25 mouse cellular contexts compared by ENCODE assay signal in the genomic region with DNA sequence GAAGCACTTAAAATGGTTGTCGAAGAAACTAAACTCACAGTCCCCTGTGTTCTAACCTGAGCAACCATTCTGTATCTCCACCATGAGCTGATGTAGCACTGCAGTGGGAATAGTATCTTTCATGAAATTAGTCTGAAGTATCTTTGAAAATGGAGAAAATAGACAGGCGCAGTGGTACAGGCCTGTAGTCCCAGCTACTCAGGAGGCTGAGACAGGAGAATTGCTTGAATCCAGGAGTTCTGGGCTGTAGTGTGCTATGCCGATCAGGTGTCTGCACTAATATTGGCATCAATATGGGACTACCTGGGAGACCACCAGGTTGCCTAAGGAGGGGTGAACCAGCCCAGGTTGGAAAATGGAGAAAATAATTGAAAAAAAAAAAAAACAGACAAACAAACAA.
"Had no signal": no experiment of that assay in that cellular context is flagged by ENCODE, and none has a peak within 500 bp of the region (broad histone marks: within the 10 kb centered on the region; RNA-seq: fewer than 3 reads in every experiment).

No protein-coding gene starts in this region.

- H3K9me3 ChIP-seq: heart, embryonic 10.5 days; heart, embryonic 12.5 days; intestine, embryonic 15.5 days; limb, embryonic 10.5 days; limb, embryonic 12.5 days; liver, embryonic 13.5 days; liver, embryonic 15.5 days had no signal

- H3K27ac ChIP-seq: heart, embryonic 10.5 days; hindbrain, embryonic 14.5 days; intestine, embryonic 15.5 days; layer of hippocampus, adult 2 months; left cerebral cortex, adult 2 months; limb, embryonic 10.5 days; limb, embryonic 12.5 days; liver, embryonic 13.5 days; liver, embryonic 15.5 days had no signal

- H3K4me2 ChIP-seq: heart, embryonic 12.5 days; hindbrain, embryonic 14.5 days; intestine, embryonic 15.5 days; limb, embryonic 12.5 days; liver, embryonic 11.5 days; liver, embryonic 13.5 days; liver, embryonic 15.5 days had no signal

- H3K9ac ChIP-seq: heart, embryonic 12.5 days; hindbrain, embryonic 14.5 days; intestine, embryonic 15.5 days; limb, embryonic 12.5 days; liver, embryonic 13.5 days; liver, embryonic 15.5 days had no signal

- DNase-seq: gastrocnemius, postnatal 14 days; gastrocnemius, postnatal 36 days; heart, adult 18-20 months; heart, postnatal 10 days; heart, postnatal 4 days; kidney, adult 18-20 months; kidney, adult 8-10 months; kidney, postnatal 10 days; kidney, postnatal 25 days; kidney, postnatal 4 days; liver; liver, embryonic 13.5 days had no signal

- ATAC-seq: hindbrain, embryonic 16.5 days; inflammation-experienced regulatory T-cells, adult 6 months; intestine, embryonic 15.5 days; intestine, postnatal 0 days had no signal

- H3K27me3 ChIP-seq: heart, embryonic 12.5 days; intestine, embryonic 15.5 days; limb, embryonic 12.5 days; liver, embryonic 13.5 days; liver, embryonic 15.5 days had no signal

- H3K36me3 ChIP-seq: heart, embryonic 10.5 days; heart, embryonic 12.5 days; intestine, embryonic 15.5 days; limb, embryonic 10.5 days; limb, embryonic 12.5 days; liver, embryonic 13.5 days; liver, embryonic 15.5 days had no signal

- H3K4me3 ChIP-seq: heart, embryonic 10.5 days; heart, embryonic 12.5 days; intestine, embryonic 15.5 days; layer of hippocampus, adult 2 months; left cerebral cortex, adult 2 months; limb, embryonic 10.5 days; limb, embryonic 12.5 days; liver, embryonic 13.5 days; liver, embryonic 15.5 days had no signal

- H3K4me1 ChIP-seq: heart, embryonic 10.5 days; heart, embryonic 12.5 days; intestine, embryonic 15.5 days; limb, embryonic 10.5 days; limb, embryonic 12.5 days; liver, embryonic 13.5 days; liver, embryonic 15.5 days had no signal
